Mouse (Mus musculus) right cerebral cortex, postnatal 14 days (tissue): ENCODE data around the gene Gpr37l1.
"Not testable (repeated sequence)": the region's sequence is repeated elsewhere in the genome, so short reads cannot be mapped to it uniquely, and the experiment has no call there.

Experiments used
- DNase-seq: peaks from one replicate; pipeline ENCODE4 v3.0.0; 2022

The Gpr37l1 gene

GRCm38 (mm10) chr1:135167435-135167834 lies at the start of gene Gpr37l1:
Gene Gpr37l1 (minus strand): TSS chr1:135167681.
- DNase-seq, result peak; percentile 46

- no peak for DNase-seq
Observed at GRCm38 (mm10) chr1:135213772-135214640, 46.5 kb upstream of the Gpr37l1 start.

- DNase-seq, result no peak
Observed at GRCm38 (mm10) chr1:135210421-135210820, 42.9 kb upstream of the Gpr37l1 start.

- DNase-seq, result no peak
Observed at GRCm38 (mm10) chr1:135208716-135209115, 41.2 kb upstream of the Gpr37l1 start.

- DNase-seq, result no peak
Observed at GRCm38 (mm10) chr1:135206586-135207339, 39.3 kb upstream of the Gpr37l1 start.

GRCm38 (mm10) chr1:135205257-135205656 lies 37.8 kb upstream of the Gpr37l1 start:
- no peak for DNase-seq

- no peak for DNase-seq
Observed at GRCm38 (mm10) chr1:135204196-135205126, 37.0 kb upstream of the Gpr37l1 start.

GRCm38 (mm10) chr1:135200400-135200799 lies 32.9 kb upstream of the Gpr37l1 start:
- no peak for DNase-seq

- DNase-seq, result no peak
Observed at GRCm38 (mm10) chr1:135199014-135199819, 31.7 kb upstream of the Gpr37l1 start.

- DNase-seq, result no peak
Observed at GRCm38 (mm10) chr1:135198412-135198811, 30.9 kb upstream of the Gpr37l1 start.

GRCm38 (mm10) chr1:135195907-135196440 lies 28.5 kb upstream of the Gpr37l1 start:
- DNase-seq, result no peak

- DNase-seq, result not testable (repeated sequence)
Observed at GRCm38 (mm10) chr1:135194335-135194734, 26.9 kb upstream of the Gpr37l1 start.

GRCm38 (mm10) chr1:135189186-135189585 lies 21.7 kb upstream of the Gpr37l1 start:
- DNase-seq, result no peak

- no peak for DNase-seq
Observed at GRCm38 (mm10) chr1:135188197-135188596, 20.7 kb upstream of the Gpr37l1 start.

- DNase-seq, result not testable (repeated sequence)
Observed at GRCm38 (mm10) chr1:135187016-135187415, 19.5 kb upstream of the Gpr37l1 start.

- DNase-seq, result no peak
Observed at GRCm38 (mm10) chr1:135186427-135186826, 18.9 kb upstream of the Gpr37l1 start.

GRCm38 (mm10) chr1:135185936-135186335 lies 18.5 kb upstream of the Gpr37l1 start:
- DNase-seq, result no peak

GRCm38 (mm10) chr1:135183941-135184570 lies 16.6 kb upstream of the Gpr37l1 start:
- DNase-seq, result no peak

GRCm38 (mm10) chr1:135183448-135183847 lies 16.0 kb upstream of the Gpr37l1 start:
- no peak for DNase-seq

- DNase-seq, result no peak
Observed at GRCm38 (mm10) chr1:135182975-135183374, 15.5 kb upstream of the Gpr37l1 start.
